Mouse (Mus musculus) natural killer cell, adult 2 months (primary cell): ENCODE results near the gene Rem1.

ENCODE experiments used
- DNase-seq, 2 experiments: peaks; one replicate each; pipeline ENCODE4 v3.0.0; 2022; ENCODE audit warnings: low spot score in 2 of 2

The Rem1 gene

GRCm38 (mm10) chr2:152626774-152627591 lies at the start of gene Rem1:
Gene Rem1, plus strand, starts transcription at chr2:152626951.
- DNase-seq, result no peak

DNA sequence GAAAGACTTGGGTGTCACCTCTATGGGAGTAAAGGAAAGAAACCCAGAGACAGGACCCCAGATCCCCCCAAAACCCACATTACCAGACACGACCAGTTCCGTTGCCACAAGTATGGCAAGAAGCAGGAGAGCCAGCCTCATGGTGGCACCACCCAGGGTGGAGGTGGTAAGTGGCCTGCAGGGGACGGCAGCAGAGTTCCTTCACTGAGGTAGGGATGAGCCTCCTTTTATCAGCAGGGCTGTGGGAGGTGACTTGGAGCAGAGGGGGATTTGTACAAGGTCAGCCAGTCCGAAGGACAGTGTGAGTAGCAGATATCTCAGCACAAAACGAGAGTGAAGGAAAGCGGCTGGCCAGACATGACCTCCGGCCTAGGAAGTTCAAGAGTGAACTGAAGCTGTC lies 46.6 kb upstream of the Rem1 start, which contains the start of gene Defb19:
Gene Defb19 (minus strand): TSS at position 206 of the 400 bp plus-strand sequence.
- no peak for DNase-seq

- no peak for DNase-seq
These were observed 46.1 kb upstream of the Rem1 start for GRCm38 (mm10) chr2:152580612-152581011.

DNA sequence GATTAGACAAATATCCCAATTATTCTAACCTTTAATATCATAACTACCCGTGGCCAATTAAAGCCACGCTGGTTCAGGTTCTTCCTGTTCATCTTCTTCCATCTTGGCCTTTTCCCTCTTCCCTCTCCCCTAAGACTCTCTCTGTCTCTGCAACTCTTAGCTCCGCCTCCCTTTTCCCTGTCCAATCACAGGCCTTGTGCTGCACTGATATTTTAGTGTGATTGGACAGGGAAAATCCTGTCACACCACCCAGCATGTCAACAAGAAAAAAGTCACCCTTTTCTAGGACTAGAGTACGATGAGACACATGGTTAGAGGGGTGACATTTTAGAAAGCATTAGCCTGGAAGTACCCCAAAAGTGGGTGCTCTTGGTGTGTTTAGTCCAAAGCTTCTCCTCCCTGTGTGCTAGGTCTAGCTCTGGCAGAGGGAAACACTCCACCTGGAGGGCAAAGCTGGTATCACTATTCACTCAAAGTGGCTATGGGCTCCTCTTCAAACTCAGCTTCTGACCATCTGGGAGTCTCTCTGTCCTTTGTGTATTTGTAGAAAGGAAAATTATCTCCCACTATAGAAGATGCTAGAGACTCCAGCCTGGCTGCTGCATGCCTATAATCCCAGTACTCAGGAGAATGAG lies 39.7 kb upstream of the Rem1 start:
- DNase-seq, result no peak

GRCm38 (mm10) chr2:152588450-152588849 lies 38.3 kb upstream of the Rem1 start:
- no peak for DNase-seq

GRCm38 (mm10) chr2:152589021-152589420 lies 37.7 kb upstream of the Rem1 start:
- DNase-seq, result no peak

GRCm38 (mm10) chr2:152599299-152599698 lies 27.5 kb upstream of the Rem1 start, which contains the start of gene Defb45:
Gene Defb45, minus strand, starts transcription at chr2:152599399.
- no peak for DNase-seq

DNA sequence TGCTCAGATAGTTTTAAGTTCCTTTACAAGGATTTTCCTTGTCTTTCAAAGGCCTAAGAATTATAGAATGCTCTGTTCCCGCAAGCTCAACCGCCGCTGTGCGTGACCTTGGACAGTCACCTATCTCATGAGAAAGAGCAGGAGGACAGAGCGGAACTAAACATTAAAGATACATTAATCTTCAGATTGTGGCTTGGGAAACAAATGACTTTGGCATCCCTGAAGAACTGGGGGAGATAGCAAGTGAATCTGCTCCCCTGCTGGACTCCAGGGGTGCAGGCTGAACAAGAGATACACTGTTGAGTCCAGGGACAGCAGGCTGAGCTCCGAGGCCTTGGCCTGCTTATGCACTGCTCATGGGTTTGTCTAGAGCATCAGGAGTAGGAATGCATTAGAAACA lies 26.7 kb upstream of the Rem1 start:
- no peak for DNase-seq

GRCm38 (mm10) chr2:152601275-152601960 lies 25.3 kb upstream of the Rem1 start:
- DNase-seq, result no peak

DNA sequence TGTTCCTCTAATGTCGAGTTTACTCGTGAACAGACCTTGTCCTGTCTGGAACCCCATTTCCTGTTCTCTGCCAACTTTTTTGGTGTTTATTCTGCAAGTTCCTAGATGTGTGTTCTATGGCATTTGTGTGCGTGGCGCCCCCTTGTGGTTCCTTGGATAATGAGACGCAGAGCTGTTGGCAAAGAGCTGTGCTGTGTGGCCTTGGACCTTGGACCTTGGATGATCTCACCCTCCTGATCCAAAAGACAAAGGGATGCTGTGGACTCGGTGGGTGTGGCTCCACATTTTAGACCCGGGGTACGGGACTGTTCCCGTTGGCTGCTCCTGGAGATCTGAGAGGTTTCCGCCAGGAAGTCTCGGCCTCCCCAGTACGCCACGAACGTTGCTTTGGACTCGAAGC lies 22.7 kb upstream of the Rem1 start, which contains the start of gene Defb36:
Gene Defb36 (plus strand): TSS at position 271 of the 400 bp plus-strand sequence.
- DNase-seq, result no peak

GRCm38 (mm10) chr2:152607746-152608145 lies 19.0 kb upstream of the Rem1 start:
- DNase-seq, result no peak

DNA sequence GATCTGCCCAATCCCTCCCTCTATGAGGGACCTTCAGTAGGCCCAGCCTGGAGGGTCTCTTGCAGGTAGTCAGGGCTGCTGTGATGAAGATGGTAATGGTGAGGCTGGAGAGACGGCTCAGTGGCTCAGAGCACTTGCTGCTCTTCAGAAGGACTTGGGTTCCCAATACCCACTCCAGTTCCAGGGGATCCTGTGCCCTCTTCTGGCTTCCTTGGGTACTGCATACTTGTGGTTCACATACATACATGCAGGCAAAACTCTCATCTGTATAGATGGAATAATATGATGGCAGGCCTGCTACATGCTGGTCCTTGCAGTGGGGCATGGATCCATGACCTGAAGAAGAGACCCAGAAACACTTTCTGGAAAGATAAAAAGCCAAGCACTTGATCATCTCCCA lies 18.0 kb upstream of the Rem1 start:
- DNase-seq, result no peak

DNA sequence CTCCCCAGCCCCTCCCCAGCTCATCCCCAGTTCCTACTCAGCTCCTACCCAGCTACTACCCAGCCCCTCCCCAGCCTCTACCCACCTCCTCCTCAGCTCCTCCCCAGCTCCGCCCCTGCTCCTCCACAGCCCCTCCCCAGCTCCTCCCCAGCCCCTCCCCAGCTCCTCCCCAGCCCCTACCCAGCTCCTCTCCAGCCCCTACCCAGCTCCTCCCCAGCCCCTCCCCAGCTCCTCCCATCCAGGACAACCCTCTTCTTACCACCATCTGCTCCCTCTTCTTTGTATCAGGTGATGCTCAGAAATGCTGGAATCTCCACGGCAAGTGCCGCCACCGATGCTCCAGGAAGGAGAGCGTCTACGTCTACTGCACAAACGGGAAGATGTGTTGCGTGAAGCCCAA lies 14.6 kb upstream of the Rem1 start:
- no peak for DNase-seq

GRCm38 (mm10) chr2:152615563-152615962 lies 11.2 kb upstream of the Rem1 start:
- peak; percentile 20 for DNase-seq

DNA sequence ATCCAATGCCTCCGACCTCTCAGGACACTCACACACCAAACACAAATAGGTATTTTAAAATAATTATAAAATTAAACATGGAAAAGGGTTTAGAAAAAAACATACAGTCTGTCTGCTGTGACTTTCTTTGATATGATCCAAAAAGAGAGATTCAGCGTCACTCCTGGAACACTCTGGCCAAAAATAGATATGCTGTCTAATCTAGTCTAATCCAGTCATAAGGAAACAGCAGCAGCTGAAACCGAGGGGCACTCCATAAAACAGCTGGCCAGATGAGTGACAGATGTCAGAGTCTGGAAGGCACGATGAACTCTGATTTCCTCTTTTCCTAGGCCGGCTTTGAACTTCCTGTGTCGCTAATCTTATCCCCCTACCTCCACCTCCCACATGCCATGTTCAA lies 10.3 kb upstream of the Rem1 start:
- DNase-seq, result no peak

DNA sequence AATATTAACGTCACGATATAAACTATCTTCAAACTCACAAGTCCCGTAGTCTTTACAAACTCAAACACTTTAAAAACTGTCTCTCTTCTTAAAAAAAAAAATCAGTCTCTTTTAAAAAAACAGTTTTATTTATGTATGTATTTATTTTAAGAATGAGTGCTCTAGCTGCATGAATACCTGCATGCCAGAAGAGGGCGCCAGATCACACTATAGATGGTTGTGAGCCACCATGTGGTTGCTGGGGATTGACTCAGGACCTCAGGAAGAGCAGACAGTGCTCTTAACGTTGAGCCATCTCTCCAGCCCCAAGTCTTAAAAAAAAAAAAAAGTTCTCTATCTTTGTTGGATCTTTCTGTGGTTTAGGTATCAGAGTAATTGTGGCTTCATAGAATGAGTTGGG lies 9.4 kb upstream of the Rem1 start:
- DNase-seq, result peak in 1 of 2 experiments; percentile 11

GRCm38 (mm10) chr2:152620367-152621134 lies 6.2 kb upstream of the Rem1 start:
- DNase-seq, result no peak

DNA sequence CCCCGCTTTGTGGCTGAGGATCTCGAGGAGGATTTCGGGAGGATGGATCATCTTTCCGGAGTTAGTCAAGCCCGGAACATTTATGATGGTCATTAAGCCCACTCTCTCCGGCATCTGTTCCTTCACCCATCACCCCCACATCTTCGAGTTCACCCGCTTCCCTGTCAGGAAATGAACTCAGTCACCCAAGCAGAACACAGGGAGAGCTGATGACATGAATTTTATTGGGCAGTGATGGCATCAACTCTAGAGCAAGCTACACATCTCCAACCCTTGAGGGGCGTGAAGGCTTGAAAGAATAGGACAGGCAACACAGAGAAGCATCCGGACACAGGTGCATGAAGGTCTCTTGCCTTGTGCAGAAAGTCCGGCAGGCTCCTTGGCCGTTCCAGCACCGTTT lies 4.6 kb upstream of the Rem1 start:
- DNase-seq, result no peak

DNA sequence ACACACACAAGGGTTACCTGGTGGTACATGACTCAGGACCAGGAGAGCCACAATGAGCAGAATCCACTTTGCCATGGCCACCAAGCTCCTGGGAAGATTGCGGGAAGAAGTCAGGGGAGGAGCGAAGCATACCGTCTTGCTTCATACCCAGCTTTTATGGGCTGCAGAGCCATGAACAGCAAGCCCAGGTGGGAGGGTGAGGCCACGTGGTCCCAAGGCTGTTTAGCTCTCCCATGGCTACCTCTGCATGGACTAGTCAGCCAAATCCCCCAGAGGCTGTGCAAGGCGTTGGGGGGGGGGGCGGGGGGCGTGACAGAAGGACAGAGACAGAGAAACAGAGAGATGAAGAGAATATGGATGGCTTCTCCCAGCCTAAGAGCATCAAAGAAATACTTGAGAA lies 3.8 kb upstream of the Rem1 start, which contains the start of gene Defb25:
Gene Defb25 (minus strand): TSS at position 101 of the 400 bp plus-strand sequence.
- DNase-seq, result no peak

GRCm38 (mm10) chr2:152624566-152624965 lies 2.2 kb upstream of the Rem1 start:
- no peak for DNase-seq

DNA sequence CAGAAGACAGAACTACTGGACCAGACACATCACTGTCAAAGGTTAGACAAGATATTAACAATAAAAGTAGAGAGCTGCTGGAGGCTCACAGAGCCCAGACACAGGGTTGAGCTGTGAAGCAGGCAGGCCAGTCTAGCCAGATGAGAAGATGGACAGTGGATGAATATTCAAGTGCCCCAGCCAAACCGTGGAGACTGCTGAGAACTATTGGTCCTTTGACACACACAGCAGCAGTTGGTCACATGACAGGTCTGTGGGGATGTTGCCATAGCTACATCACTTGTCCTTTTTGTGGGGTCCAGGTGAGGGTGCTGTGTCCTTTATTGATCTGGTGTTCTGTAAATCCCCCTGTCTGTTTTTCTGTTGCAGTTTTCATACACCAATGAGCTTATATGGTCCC lies 1.5 kb upstream of the Rem1 start:
- DNase-seq, result no peak

- DNase-seq, result no peak
These were observed 1.3 kb downstream of the Rem1 start for GRCm38 (mm10) chr2:152628066-152628465.
